Mouse (Mus musculus) large intestine, adult 2 months (tissue): Measurements from ENCODE around the gene Mb. TPM values are rescaled to one million over a fixed set of nuclear protein-coding genes. Genes with fewer than 3 reads are reported as not detected.
"Not testable (repeated sequence)": the region's sequence is repeated elsewhere in the genome, so short reads cannot be mapped to it uniquely, and the experiment has no call there.

Experiments used
- DNase-seq: peaks from one replicate; pipeline ENCODE4 v3.0.0-alpha.2; 2012; ENCODE audit warnings: low read depth, low spot score
- WGBS: fragments of 180-500 bp; shearing (Covaris S2); methylation state at CpG from one replicate; pipeline ENCODE4 v1.1.7; 2018; 5-methylcytosine and 5-hydroxymethylcytosine counted together
- polyA plus RNA-seq: library from polyadenylated mRNA; depleted of rRNA; stranded (reverse); fragments of >200 nt; gene quantifications from 2 replicates; pipeline ENCODE4 v1.2.3, GENCODE M21; 2012

The Mb gene
- polyA plus RNA-seq, 1 experiment, result 0.60 TPM

DNA sequence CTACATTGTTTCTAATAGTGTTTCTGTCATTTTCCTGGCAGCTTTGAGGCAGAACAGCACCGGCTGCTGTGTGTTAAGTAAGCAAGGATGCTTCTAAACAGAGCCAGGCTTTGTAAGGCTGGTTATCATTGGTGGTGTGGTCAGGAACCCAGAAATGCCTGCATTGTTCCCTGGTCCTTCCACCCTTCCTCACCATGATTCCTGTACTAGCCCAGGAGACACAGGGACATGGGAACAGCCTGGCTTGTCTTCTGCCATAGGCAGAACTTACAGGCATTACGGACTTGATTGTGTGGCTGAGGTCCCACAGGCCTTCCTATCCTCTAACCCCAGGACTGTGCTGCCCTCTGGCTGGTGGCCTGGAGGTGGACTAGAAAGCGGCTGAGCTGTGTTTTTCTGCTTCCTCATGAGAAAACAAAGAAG lies 18.0 kb upstream of the Mb start:
- no peak for DNase-seq

DNA sequence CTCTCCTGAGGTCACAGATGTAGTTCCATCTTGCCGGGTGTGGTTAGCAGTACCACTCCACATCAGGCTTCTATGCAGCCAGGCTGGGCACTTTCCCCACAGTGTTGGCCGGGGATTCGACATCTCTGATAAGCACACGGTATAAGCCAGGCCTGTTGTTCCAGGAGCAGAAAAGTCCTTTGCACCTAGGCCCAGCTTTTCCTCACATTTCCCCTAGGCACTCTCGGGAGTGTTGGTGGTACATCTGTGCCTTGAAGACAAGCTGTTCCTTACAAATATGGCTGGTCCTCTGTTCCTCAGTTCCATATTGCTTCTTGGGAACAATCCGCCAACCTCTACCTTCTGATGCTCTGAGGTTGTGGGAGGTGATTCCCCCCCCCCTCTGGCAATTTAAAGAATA lies 15.8 kb upstream of the Mb start:
- DNase-seq, result no peak
- WGBS, result 69% methylated on average over 6 of the region's 6 CpGs

More for the DNA sequence above, 18.0 kb upstream of the Mb start:
- 60% methylated on average over 3 of the region's 3 CpGs for WGBS

DNA sequence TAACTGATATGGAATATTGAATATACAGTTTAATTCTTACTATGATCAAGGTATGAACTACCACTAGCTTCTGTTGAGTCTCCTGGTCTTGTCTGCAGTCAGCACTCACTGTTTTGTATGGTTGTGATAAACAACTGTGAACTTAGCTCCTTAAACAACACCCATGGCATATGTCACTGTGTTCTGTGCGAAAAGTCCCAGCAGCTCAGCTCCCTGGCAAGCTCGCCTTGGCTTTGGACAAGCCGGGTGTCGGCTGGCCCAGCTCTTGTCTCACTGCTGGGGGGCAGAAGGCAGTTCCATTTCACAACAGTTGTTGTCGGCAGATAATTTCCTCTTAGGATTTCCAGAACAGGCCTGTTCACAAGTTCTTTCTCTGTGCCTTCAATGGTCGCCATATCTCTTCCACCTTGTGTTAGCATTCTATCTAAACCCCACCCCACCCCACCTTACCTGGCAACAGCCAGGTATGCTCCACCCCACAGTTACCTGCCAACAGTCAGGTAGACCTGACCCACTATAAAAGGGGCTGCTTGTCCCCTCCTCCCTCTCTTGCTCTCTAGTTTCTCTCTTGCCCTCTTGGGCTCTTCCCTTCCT lies 14.9 kb upstream of the Mb start:
- 43% methylated on average over 6 of the region's 6 CpGs for WGBS
- DNase-seq, result no peak

DNA sequence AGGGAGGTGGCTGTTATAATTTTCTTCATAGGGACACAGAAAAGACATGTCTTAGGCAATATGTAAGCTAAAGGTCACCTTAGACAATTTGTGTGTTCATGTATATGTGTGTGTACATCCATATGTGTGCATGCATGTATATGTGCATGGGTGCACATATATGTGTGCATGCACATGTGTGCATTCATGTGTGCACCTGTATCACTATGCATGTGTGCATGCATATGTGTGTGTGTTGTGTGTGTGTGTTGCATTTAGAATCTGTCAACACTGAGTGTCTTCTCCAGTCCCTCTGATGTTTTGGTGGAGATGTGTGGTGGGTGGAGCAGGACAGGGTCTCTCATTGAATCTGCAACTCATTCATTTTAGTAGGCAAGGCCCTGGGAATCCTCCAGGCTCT lies 12.3 kb upstream of the Mb start:
- DNase-seq, result no peak

DNA sequence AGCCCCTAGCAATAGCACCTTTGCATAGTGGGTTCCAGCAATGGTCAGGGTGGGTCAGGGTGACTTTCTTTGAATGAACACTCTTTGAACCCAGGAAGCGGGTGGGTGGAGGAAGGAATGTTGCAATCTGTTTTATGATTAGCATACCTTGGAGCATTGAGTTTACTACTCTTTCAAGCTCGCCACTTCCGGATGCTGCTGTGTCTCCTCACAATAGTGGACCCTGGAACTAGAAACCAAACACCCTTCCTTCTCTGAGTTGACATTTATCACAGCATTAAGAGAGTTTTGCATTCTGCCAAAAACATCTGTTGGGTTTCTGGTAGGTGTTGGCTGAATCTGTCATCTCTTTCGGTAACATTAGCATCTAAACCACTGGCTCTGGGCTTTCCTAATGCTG lies 8.9 kb upstream of the Mb start:
- not testable (repeated sequence) for DNase-seq
- 50% methylated on average over 4 of the region's 4 CpGs for WGBS

DNA sequence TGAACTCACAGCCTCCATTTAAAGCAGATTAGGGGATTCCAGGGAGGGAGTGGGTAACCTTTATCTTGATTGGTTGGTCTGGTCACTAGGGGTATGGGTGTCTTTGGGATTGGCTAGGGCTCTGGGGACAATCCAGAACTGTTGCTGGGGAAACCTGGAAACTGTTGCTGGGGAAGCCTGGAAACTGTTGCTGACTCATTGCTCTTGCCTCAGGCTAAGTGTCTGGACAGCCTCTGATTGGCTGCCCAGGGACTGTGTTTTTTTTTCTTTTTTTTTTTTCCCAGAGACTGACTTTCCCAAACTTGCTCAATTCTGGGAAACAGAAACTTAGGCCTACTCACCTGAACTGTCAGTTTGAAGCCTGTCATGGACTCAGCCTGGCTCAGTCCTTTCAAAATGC lies 8.1 kb upstream of the Mb start:
- no peak for DNase-seq

DNA sequence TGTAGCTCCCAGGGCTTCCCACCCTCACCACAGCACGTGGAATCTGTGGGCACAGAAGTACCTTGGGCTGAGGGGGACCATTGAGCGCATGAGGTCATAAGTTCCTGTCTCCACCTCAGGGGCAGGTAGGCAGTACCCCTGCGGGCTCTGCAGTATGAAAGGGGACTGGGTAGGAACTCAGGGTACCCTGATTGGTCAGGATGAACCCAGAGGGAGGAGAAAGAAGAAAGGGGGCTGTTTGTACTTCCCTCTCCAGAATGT lies 6.3 kb upstream of the Mb start:
- 64% methylated on average over 3 of the region's 3 CpGs for WGBS
- DNase-seq, result no peak

DNA sequence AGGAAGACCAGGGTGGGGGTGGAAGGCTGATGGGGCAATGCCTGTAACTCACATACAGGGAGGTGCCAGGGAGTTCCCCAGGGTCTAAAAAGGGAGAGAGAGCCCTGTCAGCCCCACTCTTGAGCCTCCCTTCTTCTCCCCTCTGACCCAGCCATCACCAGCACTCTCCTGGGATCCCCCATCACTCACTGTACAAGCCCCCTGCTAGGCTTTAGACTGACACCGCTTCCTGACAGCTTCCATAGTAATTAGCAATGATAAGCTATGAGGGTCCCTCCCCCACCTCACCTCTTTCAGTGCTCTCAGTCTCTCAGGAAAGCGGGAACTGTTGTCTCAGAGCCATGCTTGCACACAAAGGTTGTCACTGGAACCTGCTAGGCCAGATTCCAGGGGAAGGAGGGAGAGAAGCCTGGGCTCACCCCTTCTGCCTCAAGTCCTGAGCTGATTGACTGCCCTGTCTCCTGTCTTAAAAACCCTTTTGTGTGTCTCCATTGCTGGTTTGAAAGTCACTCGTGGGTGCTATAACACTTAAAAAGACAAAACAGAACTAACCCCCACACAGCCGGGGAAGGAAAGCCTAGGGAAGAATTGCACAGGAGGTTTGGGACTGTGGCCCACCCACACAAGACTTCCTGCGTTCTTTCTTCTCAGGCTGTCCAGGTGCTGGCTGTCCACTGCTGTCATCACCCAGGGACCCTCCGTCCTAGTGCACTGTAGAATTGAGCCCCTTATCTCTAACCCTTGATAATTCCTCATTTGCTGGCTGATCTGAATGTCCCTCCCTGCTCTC lies 5.7 kb upstream of the Mb start:
- DNase-seq, result no peak
- 54% methylated on average over 6 of the region's 6 CpGs for WGBS

DNA sequence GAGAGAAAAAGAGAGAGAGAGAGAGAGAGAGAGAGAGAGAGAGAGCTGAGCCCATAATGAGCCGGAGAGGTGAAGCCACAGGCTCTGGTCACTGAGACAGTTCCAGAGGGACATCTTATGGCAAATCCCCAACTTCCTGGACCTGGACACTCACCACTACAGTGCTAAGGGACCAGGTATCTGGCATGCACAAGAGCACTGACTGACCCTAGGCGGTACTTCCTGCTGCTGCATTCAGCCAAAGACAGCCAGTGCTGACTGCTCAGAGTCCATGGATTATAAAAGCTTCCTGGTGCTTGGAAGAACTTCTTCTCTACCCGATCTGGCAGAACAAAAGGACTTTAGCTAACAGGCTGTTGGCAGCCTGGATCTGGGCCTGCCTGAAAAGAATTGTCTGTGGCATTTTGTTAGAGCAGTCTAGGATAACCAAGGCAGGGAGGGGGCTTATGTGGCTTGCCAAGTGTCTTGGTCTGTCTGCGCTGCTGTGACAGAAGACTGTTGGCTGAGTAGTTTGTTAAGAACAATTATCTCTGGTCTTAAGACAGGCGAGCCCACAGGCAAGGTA lies 4.2 kb upstream of the Mb start:
- 49% methylated on average over 5 of the region's 5 CpGs for WGBS
- DNase-seq, result no peak

DNA sequence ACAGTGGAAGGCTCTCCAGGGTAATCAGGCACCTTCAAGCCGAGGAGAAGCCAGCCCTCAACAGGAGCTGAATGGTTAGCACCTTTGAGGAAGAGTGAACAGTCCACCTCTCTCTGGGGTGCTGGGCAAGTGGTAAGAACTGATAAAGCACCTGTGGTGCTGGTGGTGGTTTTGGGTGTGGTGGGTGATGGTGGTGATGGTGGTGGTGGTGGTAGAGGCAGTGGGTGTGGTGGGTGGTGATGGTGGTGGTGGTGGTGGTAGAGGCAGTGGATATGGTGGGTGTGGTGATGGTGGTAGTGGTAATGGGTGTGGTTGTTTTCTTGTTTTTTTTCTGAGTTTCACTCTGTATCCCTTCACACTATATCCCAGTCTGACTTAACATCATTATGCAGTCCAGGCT lies 2.6 kb upstream of the Mb start:
- DNase-seq, result no peak
- 81% methylated on average over 1 of the region's 1 CpGs for WGBS

DNA sequence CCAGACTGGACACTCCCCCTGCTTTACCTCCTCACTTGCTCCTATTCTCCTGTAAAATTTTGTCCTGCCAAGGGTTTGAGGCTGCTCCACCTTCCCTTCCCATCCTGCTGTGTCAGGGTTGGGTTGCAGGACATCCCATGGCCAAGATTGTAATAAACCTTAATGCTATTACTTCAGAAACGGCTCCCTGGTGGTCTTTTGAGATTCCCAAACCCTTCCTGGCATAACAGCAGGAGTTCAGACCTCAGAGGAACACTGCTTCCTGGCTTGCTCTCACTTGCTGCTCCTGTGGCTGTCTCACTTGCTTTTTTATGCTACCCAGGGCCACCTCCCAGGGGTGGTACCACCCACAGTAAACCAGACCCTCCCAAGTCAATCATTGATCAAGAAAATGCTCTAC lies 1.7 kb upstream of the Mb start:
- DNase-seq, result no peak
- 19% methylated on average over 1 of the region's 1 CpGs for WGBS

DNA sequence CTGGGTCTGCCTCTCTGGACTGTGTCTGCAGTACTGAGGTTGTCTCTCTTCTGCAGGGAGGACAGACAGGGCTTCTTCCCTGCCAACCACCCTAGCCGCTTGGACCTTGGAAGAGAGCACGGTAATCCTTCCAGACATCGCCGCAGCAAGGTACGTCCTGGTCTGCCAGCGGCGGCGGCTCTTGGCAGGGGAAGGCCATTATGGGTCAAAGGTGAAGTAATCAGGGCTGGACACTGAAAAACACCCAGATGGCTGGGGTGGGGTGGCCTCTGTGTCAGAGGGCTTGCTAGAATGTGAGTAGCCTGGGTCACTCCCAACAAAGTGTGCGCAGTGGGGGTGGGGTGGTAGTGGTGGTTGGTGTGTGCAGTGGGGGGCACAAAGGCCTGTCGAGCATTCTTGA lies 4.9 kb downstream of the Mb start:
- DNase-seq, result no peak
- WGBS, result 40% methylated on average over 10 of the region's 10 CpGs

DNA sequence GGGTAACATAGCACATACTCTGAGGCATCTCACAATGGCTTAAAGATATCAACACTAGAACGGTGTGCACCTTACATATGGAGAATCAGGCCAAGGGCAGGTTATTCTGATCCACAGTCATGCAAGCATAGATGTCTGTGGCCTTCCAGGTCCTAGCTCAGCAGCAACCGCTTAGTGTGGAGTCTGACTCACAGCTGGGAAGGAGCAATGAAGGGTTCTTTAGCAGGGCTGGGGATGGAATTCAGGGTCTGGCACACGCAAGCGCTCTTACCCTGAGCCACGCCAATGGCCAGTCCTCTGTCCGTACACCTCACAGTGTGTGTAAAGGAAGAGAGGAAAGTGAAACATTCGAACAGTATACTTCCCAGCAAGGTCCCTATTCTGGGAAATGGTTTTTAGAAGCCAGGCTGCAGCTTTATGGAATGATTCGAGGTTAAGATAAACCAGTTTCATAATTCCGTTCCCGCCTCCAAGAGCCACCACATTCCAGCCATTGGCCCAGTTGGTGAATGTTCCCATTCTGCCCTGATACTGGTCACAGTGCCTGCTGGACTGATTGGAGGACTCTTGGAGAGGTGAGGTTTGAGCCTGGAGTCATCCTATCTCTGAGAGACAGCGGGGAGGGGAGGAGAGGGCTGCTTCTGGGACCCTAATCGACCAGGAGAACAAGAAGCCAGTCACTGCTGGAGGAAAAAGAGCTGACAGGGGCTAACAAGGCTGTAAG lies 5.7 kb downstream of the Mb start, which contains the start of gene Apol6:
Apol6 (plus strand) TSS at position 133 of the 724 bp plus-strand sequence.
- 75% methylated on average over 12 of the region's 12 CpGs for WGBS
- no peak for DNase-seq

DNA sequence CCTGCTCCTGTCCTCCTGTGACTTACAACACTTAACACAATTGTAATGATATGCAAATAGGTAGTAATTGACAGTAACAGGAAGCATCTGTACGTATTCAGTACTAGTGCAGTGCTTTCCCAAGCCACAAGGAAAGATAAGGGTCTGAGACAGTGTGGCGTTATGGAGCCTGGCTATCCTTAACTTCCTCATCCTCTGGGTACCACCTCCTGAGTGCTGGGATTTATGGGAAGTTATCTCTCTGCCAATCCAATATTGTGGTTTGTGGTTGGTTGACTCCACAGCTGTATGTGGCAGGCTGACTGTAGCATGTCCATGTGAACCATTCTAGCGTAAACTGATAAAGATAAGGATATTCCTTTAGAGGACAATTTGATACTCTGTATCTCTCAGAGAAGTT lies 9.7 kb downstream of the Mb start:
- 77% methylated on average over 3 of the region's 3 CpGs for WGBS
- no peak for DNase-seq

DNA sequence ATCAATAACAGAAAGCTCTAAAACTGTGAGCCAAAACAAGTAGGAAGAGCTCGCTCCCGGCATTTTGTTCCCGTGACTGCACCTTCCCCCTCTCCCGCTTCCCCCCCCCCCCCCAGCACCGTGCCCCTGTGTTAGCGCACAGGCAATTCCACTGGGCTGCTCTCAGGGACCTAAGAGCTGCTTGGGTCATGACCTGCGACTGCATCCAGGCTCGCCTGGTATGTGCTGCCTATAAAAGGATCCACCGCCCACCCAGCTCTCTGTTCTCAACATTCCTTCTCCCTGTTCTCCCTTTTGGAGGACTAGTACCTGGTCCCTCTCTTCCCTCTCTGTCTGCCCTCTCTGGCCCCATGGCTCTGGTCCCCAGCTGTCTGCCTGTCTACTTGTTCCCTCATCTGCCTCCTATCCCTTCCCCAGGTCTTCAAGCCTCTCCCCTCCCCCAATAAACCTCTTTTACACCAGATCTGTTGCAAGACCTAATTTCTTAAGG lies 11.2 kb downstream of the Mb start:
- 68% methylated on average over 9 of the region's 9 CpGs for WGBS

DNA sequence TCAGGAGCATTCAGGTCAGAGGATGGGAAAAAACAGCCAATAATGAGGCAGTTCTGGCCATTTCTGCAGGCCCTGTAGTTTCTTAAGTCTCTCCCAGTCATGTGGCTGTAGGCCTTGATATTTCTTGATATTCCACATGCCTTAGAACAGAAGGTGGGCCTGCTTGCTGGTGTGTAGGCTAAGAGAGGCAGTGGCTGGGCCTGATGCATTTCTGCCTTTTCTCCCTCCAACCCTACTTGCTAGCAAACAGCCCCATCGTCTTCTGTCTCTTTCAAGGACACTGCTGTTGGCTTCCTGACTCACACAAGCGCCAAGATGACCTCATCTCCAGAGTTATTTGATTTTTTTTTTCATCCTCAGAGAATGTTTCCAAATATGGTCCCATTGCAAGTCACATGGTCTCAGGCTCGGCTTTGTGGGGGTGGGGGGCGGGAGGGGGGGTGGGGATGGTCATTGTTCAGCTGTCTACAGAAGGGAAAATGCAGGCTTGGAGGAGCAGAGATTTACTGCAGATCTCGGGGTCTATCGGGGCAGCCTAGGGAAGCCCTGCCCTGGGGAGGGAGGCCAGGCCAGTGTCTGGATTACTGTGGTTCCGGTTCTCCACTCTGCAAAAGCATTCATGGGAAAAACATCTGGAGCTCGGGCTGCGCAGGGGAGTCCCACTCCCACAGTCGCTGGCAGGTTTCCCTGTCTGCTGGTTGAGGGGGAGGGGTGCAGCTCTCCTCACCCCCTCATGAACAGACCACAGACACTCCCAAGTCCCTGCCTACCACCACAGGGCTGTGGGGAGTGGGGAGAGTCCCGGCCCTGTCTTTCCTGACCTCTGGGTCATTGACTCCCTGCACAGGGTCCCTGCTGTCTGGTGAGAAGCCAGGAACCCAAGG lies 12.9 kb downstream of the Mb start:
- no peak for DNase-seq
- WGBS, result 36% methylated on average over 11 of the region's 11 CpGs

More for the DNA sequence above, 11.2 kb downstream of the Mb start:
- no peak for DNase-seq

DNA sequence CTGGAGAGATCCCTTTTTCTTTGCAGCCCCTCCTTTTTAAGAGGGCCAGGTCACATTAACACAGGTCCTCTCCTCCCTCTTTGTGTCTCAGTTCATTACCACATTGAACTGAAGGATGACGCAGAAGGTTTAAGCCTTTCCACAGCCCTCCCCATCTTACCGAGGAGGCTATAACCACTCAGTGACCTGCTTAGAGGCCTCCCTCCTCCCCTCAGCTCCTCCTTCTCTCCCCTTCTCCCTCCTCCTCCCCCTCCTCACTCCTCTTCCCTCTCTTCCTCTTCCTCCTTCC lies 13.5 kb downstream of the Mb start:
- no peak for DNase-seq
- WGBS, result 58% methylated on average over 2 of the region's 2 CpGs

DNA sequence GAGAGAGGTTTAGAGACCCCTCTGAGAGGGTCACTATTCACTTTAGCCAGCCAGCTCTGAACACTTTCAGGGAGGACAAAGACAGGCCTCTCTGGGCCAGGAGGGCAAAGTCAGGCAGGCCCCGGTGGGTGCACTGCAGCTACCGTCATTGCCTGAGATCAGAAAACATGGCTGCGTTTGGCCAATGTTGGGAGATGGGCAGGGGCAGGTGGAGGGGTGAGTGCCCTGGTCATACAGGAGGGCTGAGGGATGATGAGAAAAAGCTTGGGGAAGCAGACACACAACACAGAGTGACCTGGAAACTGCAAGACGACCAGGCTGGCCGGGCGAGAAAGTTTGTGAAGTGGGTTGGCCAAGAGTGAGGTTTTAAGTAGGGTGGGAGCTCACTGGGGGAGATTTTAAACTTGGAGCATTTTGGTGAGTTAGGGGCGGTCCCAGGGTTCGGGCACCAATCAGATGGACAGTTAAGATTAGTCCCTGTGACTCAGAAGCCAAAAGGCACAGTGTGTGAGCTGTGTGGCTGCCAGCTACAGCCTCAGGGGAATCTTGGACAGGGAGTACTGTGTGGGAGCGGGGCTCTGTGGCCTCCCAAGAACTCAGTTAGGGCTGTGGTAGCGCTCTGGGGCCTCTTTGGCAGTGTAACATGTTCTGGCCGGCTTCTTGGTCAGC lies 14.0 kb downstream of the Mb start:
- 66% methylated on average over 11 of the region's 11 CpGs for WGBS
- no peak for DNase-seq

DNA sequence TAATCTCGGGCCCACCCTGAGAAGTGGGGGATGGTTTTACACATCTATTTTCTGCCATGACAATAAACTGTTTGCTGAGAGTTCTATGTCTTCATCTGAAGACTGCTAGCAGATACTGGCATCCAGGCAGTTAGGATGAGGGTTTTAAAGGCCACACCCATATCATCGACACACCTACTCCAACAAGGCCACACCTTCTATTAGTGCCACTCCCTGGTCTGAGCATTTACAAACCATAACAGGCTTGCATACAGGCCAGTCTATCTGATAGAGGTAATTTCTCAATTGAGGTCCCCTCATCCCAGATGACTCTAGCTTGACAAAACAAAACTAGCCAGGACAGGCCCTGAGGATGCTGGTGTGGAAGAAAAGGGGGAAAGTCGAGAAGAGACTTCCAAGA lies 14.8 kb downstream of the Mb start:
- WGBS, result 49% methylated on average over 3 of the region's 3 CpGs
- DNase-seq, result no peak

DNA sequence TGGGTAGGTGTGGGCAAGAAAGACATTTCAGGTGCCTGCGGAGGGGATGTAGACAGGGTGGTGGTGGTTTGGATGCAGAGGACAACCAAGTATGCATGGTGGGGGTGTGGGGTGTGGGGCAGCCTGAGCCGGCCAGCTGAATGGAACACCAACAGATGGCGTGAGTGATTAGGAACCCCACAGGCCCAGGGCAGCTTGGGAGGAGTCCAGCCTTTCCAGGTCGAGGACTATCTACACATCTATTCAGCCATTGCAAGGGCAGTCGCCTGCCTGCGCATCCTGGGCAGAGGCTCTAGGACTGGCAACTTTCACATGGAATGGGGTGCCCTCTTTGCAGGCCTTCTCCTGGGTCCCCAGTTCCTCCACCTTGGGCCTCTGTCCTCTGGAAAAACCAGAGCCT lies 15.9 kb downstream of the Mb start:
- DNase-seq, result no peak
- 84% methylated on average over 6 of the region's 6 CpGs for WGBS
